Mouse (Mus musculus) E14TG2a.4 (cell line): Measurements from ENCODE around the gene Paxip1.

ENCODE experiments used
- CTCF ChIP-seq: conservative IDR thresholded peaks from 2 replicates; pipeline ENCODE4 v1.5.1; 2014; ENCODE audit warnings: low read length
- POU5F1 ChIP-seq: IDR thresholded peaks from 2 replicates; pipeline ENCODE4 v1.6.1; 2014; ENCODE audit warnings: low read length, borderline replicate concordance

DNA sequence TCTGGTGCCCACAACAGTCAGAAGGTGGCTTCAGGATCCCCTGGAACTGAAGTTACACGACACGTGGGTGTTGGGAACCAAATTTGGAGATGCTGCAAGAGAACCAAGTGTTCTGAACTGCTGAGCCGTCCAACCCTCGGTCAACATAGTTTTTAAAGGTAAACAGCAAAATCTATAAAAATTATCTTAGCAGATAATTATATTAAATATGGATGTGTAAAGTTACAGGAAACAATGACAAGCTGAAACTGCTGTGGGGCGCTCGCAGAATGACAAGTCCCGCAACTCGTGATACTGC, 631 bp upstream of the Paxip1 start:
- no peak for TF ChIP-seq CTCF
- TF ChIP-seq POU5F1: no peak
